Mouse (Mus musculus) embryonic facial prominence, embryonic 10.5 days (tissue): Measurements from ENCODE around the gene Tnfaip8l3. TPM values are rescaled to one million over a fixed set of nuclear protein-coding genes. Genes with fewer than 3 reads are reported as not detected.

Experiments used
- DNase-seq: peaks from one replicate; pipeline ENCODE4 v3.0.0-alpha.2; 2017; ENCODE audit warnings: low spot score
- H3K27ac ChIP-seq: fragments of 300-500 bp; sonication (generic); replicated peaks from 2 replicates; pipeline ENCODE4 v1.5.1; 2016; ENCODE audit warnings: mild to moderate bottlenecking
- H3K27me3 ChIP-seq: fragments of 300-500 bp; sonication (generic); replicated peaks from 2 replicates; pipeline ENCODE4 v1.6.1; 2016; ENCODE audit warnings: low read depth, mild to moderate bottlenecking; ENCODE audit not compliant: poor library complexity, severe bottlenecking
- H3K36me3 ChIP-seq: fragments of 300-500 bp; sonication (generic); replicated peaks from 2 replicates; pipeline ENCODE4 v1.6.1; 2016; ENCODE audit warnings: mild to moderate bottlenecking, moderate library complexity
- H3K4me1 ChIP-seq: fragments of 300-500 bp; sonication (generic); 2 replicates; pipeline ENCODE4 v1.6.1; 2016
- H3K4me3 ChIP-seq: fragments of 300-500 bp; sonication (generic); 2 replicates; pipeline ENCODE4 v1.5.1; 2016; ENCODE audit warnings: mild to moderate bottlenecking, moderate library complexity
- H3K9me3 ChIP-seq: fragments of 300-500 bp; sonication (generic); 2 replicates; pipeline ENCODE4 v1.6.1; 2016; ENCODE audit warnings: mild to moderate bottlenecking
- WGBS: fragments of 180-500 bp; shearing (Covaris S2); methylation state at CpG from one replicate; pipeline ENCODE4 v1.1.7; 2016; 5-methylcytosine and 5-hydroxymethylcytosine counted together
- polyA plus RNA-seq: library from polyadenylated mRNA; unstranded; fragments of >200 nt; fragmentation: Nextera tagmentation; extraction: Ambion mirVana; gene quantifications from 2 replicates; pipeline ENCODE4 v1.2.1, GENCODE M21; 2016

Gene Tnfaip8l3
- polyA plus RNA-seq: 0.05 and 0.18 TPM in 2 replicates

DNA sequence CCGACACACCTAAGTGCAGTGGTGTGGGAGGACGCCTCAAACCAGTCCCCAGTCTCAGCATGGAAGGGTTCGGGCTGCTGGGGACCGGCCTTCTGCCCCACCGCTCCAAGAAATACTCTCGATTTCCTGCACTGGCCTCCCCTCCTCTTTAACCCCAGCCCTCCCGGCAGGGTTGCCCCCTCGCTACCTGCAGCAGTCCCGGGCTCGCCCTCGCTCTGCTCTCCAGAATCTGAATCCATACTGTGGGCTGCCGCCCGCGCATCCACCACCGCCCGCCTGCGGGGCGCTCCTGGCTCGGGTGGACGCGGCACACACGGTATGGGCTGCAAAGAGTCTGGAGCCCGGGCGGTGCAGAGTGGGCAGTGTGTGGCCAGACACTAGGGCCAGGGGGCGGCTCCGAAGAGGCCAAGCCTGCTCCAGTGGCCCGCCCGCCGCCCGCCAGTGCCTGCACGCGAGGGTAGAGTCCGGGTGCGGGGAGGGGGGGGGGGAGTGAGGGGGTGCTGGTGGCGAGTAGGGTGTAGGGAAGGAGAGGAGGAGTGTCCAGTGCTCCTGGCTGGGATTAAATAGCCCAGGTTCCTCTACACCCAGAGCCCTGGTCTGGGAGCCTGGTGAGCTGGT, at the start of gene Tnfaip8l3:
Gene Tnfaip8l3, minus strand, starts transcription at position 357 of the 618 bp plus-strand sequence.
- peak within 1 kb of the TSS; percentile 77 for H3K4me3 ChIP-seq
- H3K27ac ChIP-seq: peak within 1 kb of the TSS; percentile 55
- H3K27me3 ChIP-seq: peaks cover 44% of the 10 kb centered on the region
- no peaks in the 10 kb centered on the region for H3K9me3 ChIP-seq
- H3K4me1 ChIP-seq: peaks cover 21% of the 10 kb centered on the region
- H3K36me3 ChIP-seq: no peaks in the 10 kb centered on the region
- WGBS: under 1% methylated on average over 35 of the region's 35 CpGs
- DNase-seq: peak; percentile 66

DNA sequence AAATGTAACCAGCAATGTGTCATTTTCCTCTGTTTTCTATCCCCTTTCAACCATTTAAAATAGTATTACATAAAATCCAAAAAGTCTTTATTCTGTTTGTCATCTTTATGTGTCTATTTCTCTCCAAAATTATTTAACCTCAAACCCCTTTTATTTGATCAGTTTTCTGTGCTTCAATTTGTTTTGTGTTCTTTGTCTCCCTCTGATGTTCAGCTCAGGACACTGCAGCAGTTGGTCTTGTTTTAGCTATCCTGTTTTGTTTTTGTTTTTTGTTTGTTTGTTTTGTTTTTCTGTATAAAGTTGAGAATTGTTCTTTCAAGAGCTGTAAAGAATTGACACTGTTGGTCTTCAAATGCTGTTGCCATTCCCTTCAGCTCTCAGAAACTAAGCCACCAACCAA, 44.5 kb upstream of the Tnfaip8l3 start:
- no peaks in the 10 kb centered on the region for H3K4me1 ChIP-seq
- H3K9me3 ChIP-seq: 0 out of 2 replicates have a peak, but pooled peaks cover 2% of the 10 kb centered on the region
- no peak for DNase-seq
- H3K36me3 ChIP-seq: no peaks in the 10 kb centered on the region
- no peaks in the 10 kb centered on the region for H3K27me3 ChIP-seq
- no peak overlapping the region for H3K27ac ChIP-seq
- H3K4me3 ChIP-seq: no peak overlapping the region

DNA sequence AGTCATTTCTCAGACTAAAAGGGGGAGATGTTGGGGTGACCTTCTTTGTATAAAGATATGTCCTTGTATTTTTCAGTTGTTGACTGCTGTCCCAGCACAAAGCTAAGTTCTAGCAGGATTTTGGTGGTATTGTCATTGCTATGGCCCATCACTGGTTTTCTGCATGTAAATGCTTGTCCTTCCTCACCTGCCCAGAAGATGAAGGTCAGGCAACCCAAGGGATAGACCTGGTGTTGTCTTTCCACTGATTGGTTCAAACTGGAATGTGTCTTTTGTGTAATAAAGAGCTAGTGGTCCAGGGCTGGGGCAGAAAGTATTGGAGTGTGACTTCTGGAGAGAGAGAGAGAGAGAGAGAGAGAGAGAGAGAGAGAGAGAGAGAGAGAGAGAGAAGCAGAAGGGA, 30.4 kb upstream of the Tnfaip8l3 start:
- H3K27ac ChIP-seq: no peak overlapping the region

DNA sequence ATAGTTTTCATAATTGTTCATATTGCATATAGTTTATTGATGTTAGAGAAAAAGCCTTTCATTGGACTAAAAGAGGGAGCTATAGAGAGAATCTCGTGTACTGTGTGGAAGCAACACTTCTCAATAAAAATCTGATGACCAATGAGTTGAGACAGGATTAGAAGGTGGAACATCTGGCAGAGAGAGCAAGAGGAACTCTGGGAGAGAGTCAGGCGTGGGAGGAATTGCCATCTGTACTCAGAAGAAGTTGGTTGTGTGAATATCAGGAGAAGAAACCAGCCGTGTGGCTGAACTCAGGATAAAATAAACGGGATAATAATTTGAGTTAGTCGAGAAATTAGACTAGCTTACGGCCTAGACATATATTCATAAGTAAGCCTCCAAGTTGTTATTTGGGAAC, 28.9 kb upstream of the Tnfaip8l3 start:
- no peaks in the 10 kb centered on the region for H3K4me1 ChIP-seq
- H3K9me3 ChIP-seq: no peaks in the 10 kb centered on the region
- no peak overlapping the region for H3K27ac ChIP-seq
- H3K36me3 ChIP-seq: no peaks in the 10 kb centered on the region
- DNase-seq: no peak
- 87% methylated on average over 6 of the region's 6 CpGs for WGBS
- no peaks in the 10 kb centered on the region for H3K27me3 ChIP-seq
- no peak overlapping the region for H3K4me3 ChIP-seq

More for the DNA sequence above, 30.4 kb upstream of the Tnfaip8l3 start:
- DNase-seq: no peak
- Histone ChIP-seq H3K27me3 (no peaks in the 10 kb centered on the region), H3K4me1 (no peaks in the 10 kb centered on the region), H3K9me3 (no peaks in the 10 kb centered on the region), H3K4me3 (no peak overlapping the region), H3K36me3 (no peaks in the 10 kb centered on the region)

DNA sequence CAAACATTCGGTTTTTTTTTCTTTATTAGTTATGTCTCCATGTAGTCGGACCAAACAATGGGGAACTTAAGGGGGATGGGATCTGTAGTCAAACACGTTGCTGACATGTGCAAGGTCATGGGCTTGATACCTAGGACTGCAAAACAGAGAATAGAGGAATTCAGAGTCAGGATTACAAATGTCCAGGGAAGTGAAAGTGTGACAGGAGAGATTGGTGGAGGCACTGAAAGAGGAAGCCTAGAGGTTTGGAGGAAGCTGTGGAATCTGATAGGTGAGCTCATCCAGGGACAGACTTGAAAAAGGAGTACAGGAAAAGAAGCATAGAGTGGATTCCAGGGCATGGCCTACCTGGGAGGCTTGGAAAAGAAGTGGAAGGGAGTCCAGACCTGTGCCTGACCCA, 16.1 kb upstream of the Tnfaip8l3 start:
- Histone ChIP-seq H3K4me1 (no peaks in the 10 kb centered on the region), H3K27me3 (no peaks in the 10 kb centered on the region), H3K9me3 (no peaks in the 10 kb centered on the region), H3K27ac (no peak overlapping the region), H3K36me3 (no peaks in the 10 kb centered on the region), H3K4me3 (no peak overlapping the region)
- WGBS: 77% methylated on average over 3 of the region's 3 CpGs
- DNase-seq: no peak

DNA sequence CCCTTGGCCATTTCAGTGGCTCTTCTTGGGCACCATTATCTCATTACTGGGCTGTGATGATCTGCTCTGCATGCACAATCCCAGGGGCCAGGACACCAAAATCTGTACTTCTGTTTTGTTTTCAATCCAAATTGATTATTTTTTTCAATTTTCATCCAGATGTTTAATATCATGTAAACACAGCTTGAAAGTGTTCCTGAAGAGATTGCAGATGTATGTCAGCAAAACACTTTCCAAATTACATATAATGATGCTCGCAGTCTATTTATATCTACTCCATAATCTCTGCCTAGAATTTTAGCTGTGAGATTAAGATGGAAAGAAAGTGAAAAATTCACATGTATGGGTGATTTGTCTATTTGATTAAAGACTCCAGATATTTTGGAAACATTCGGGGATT, 9.6 kb upstream of the Tnfaip8l3 start:
- Histone ChIP-seq H3K27ac (no peak overlapping the region), H3K4me1 (no peaks in the 10 kb centered on the region), H3K4me3 (no peak overlapping the region), H3K36me3 (no peaks in the 10 kb centered on the region), H3K27me3 (no peaks in the 10 kb centered on the region), H3K9me3 (no peaks in the 10 kb centered on the region)
- 83% methylated on average over 2 of the region's 2 CpGs for WGBS
- DNase-seq: no peak

DNA sequence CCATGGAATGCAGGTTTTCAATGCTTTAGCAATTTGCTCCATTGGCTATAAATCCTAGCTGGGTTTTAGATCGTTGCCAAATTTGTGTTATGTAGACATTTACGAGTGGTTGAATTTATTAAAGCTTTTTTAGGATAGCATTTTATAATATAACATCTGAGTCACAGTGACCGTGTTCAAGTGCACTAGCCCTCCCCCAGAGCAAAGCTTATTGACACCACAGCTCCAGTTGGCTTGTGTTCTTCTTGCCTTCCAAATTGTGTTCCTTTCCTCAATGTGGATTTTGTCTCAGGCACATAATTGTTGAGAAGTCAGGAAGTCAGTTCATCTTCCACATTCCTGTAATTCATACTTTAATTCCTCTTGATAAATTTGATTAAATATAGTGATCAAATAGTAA, 6.7 kb upstream of the Tnfaip8l3 start:
- Histone ChIP-seq H3K9me3 (no peaks in the 10 kb centered on the region), H3K36me3 (no peaks in the 10 kb centered on the region), H3K27ac (no peak overlapping the region), H3K27me3 (no peaks in the 10 kb centered on the region; the same call in 1 of the 2 replicates), H3K4me1 (no peaks in the 10 kb centered on the region), H3K4me3 (no peak overlapping the region)
- no peak for DNase-seq
- 91% methylated on average over 3 of the region's 3 CpGs for WGBS

DNA sequence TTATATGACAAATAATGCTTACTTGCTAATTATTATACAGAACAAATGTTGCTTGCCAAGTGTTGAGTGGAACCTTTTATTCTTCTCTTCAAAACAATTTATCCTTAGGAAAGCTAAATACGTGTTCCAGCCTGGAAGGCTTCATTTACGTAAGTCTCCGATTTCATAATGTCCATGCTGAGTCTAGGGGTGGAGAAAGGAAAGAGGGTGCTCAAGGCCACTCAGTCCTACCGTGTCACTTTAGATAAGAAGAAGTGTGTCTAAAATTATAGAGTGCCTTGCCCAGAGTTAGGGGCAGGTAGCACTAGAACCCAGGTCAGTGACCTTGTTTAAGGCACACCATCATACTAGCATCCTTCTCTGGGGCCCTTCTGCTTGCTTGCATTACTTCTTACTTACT, 5.5 kb upstream of the Tnfaip8l3 start:
- H3K27me3 ChIP-seq: peaks cover 7% of the 10 kb centered on the region
- WGBS: 85% methylated on average over 4 of the region's 4 CpGs
- H3K36me3 ChIP-seq: no peaks in the 10 kb centered on the region
- no peak overlapping the region for H3K27ac ChIP-seq
- no peak for DNase-seq
- peaks cover 6% of the 10 kb centered on the region for H3K4me1 ChIP-seq
- no peak overlapping the region for H3K4me3 ChIP-seq
- H3K9me3 ChIP-seq: no peaks in the 10 kb centered on the region

DNA sequence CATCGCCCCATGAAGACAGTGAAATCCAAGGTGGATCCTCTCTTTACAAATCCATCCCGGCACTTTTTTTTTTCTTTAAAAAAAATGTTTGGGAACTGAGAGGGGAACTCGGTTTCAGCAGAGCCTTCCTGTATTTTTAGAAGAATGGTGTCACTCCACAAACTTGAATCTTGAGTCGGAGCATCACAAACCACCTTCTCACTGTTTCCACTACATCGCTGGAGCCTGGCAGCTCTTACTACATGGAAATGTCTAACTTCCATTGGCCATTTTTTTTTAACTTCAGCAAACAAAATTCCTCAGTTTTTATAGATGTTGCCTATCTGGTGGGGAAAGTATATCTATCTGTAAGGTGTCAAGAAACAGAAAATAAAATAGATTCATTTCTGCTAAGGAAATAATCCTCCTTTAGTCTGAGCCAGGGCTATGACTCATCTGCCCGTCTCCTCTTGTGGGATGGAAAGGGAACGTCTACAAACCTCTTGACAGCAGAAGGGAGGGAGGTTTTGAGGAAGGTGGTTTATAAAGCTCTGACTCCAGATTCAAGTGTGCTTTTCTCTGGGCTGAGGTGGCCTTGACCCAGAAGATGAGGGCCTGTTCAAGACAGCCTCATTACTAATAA, 3.4 kb upstream of the Tnfaip8l3 start:
- Histone ChIP-seq H3K27me3 (peaks cover 28% of the 10 kb centered on the region), H3K36me3 (no peaks in the 10 kb centered on the region), H3K27ac (no peak overlapping the region), H3K4me1 (peaks cover 21% of the 10 kb centered on the region), H3K9me3 (no peaks in the 10 kb centered on the region), H3K4me3 (no peak overlapping the region)
- no peak for DNase-seq
- WGBS: 82% methylated on average over 7 of the region's 7 CpGs

DNA sequence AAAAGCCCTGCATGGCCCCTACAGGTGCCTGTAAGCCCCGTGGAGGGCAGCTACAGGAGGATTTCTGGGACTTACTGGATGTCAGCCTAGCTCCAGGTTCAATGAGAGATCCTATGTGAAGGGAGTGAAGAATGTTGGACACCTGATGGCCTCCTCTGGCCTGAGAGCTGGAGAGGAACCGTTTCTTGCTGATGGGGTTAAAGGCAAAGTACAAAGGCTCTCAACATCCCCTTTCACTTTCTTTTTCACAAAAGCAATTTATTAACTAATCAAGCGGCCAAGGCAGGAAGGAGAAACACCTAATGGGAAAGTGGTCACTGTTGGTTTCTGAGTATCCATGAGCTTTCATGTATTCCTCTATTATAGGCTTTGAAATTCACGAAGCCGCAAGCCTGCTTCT, 1.0 kb upstream of the Tnfaip8l3 start:
- Histone ChIP-seq H3K9me3 (no peaks in the 10 kb centered on the region), H3K27ac (no peak overlapping the region), H3K36me3 (no peaks in the 10 kb centered on the region), H3K4me1 (peaks cover 21% of the 10 kb centered on the region), H3K4me3 (peak overlapping the region; percentile 77), H3K27me3 (peaks cover 41% of the 10 kb centered on the region)
- DNase-seq: no peak
- 53% methylated on average over 5 of the region's 5 CpGs for WGBS

DNA sequence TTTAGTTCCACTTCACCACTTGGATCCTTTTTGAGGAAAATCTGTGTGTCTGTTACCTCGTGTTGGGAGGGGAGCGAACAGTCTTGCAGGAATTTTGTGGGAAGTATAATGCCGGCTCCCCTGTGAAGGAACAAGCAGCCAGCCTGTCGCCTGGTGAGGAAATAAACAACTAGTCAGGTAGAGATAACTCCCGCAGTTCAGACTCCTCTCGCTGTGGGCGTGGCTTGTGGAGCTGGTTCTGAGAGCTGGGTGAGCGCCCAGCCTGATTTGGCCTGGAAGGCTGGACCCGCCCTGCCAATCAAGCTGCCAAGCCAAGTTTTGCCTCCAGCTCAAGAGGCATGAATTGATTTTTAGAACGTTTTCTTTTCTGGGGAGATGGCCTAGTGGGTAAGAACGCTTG, 589 bp upstream of the Tnfaip8l3 start:
- peak; percentile 71 for DNase-seq
- WGBS: under 1% methylated on average over 11 of the region's 11 CpGs
- Histone ChIP-seq H3K4me3 (peak overlapping the region; percentile 77), H3K9me3 (no peaks in the 10 kb centered on the region), H3K27me3 (peaks cover 44% of the 10 kb centered on the region), H3K36me3 (no peaks in the 10 kb centered on the region), H3K27ac (no peak overlapping the region; the same call in 1 of the 2 replicates), H3K4me1 (peaks cover 21% of the 10 kb centered on the region)

DNA sequence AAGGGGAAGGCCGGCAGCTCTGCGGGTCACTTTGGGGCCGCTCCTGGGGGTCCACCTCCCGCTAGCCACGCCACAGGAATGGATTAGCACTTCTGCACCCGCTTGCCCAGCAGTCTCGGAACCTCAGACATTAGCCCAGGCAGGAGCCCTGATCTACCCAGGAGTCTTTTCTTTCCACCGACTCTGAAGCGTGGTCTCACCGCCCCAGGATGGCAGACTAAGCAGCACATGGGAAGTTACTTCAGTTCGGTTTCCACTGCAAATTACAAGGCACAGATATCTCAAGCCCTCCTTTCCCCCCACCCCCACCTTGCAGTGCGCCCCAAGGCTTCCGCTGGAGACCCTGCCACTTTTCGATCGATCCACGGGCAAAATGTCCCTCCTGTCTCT, 551 bp downstream of the Tnfaip8l3 start:
- Histone ChIP-seq H3K4me1 (peaks cover 21% of the 10 kb centered on the region), H3K9me3 (no peaks in the 10 kb centered on the region), H3K27me3 (peaks cover 44% of the 10 kb centered on the region), H3K36me3 (no peaks in the 10 kb centered on the region), H3K27ac (0 out of 2 replicates have a peak overlapping the region, but pooled peaks have one; percentile 55), H3K4me3 (peak overlapping the region; percentile 77)
- WGBS: 2% methylated on average over 16 of the region's 16 CpGs
- DNase-seq: no peak

DNA sequence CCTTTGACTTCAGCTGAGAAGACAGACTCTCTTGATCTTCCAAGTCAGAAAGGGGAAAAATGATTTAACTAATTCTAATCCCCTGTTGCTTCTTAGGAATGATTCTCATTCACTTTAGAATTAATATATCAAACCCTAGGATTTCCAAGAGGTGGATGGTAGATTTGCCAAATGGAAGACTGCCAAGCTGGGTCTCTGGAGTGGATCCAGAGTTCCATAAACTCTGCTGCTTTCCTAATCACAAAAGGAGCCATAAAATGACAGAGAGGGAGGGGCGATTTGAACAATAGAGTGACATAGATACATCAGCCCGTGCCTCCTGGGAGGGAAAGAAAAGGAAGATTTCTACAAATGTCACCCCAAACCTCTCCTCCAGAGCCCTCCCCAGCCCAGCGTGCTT, 3.4 kb downstream of the Tnfaip8l3 start:
- Histone ChIP-seq H3K36me3 (no peaks in the 10 kb centered on the region), H3K4me3 (no peak overlapping the region), H3K4me1 (peaks cover 21% of the 10 kb centered on the region), H3K9me3 (no peaks in the 10 kb centered on the region), H3K27ac (no peak overlapping the region), H3K27me3 (peaks cover 44% of the 10 kb centered on the region)
- no peak for DNase-seq
- 74% methylated on average over 3 of the region's 3 CpGs for WGBS
